In the genomic region with DNA sequence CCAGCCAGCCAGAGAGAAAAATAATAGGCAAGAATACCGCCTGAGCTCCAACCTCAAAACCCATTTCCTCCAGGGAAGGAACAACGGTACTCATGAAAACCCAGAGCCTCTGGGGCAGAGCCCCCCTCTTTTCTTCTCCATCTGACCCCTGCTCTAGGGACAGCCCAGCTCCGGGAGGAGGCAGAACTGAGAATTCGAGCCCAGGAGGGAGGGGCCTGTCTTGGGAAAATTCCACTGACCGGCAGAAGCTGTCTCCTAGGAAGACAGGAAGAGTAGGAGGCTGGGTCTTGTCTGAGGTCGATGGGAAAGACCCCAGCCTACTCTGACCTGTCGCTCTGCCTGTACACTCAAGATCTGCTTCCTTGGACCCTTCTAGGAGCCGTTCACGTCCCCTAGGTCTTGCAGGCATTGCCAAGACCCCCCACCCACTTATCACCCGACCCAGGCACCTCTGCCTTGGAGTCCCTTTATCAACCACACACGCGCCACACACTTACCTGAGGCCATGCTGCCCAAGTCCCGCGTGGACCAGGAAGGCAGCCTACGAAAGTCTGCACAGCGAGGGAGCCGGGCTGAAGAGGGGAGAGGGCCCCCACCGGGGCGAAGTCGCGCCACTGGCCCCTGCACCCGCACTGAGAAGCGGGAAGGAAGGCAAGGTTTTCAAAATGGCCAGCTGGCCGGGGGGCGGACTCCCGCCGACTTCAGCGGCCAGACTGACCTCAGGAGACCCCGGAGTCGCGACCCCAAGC, we compare ENCODE assay signal across 8 mouse cellular contexts. TPM values are rescaled to one million over a fixed set of nuclear protein-coding genes. Genes with fewer than 3 reads are reported as not detected.
DNase-seq lines count a peak whose midpoint lies in the region; ATAC-seq and TF ChIP-seq lines count a peak whose summit lies in the region.

No protein-coding gene starts in this region.

- peak overlapping the region; percentile 98 for H3K4me2 ChIP-seq in embryonic facial prominence, embryonic 11.5 days (ENCODE audit: low read depth, low read length)
- H3K4me2 ChIP-seq in heart, embryonic 11.5 days, result peak overlapping the region; percentile 95
- peak overlapping the region; percentile 98 for H3K4me2 ChIP-seq in liver, embryonic 12.5 days
- H3K4me2 ChIP-seq in myocyte (ENCODE audit: low read depth), result peak overlapping the region; percentile 74

- H3K4me3 ChIP-seq in embryonic facial prominence, embryonic 11.5 days (ENCODE audit: low read depth, low read length), result peak overlapping the region; percentile 70
- H3K4me3 ChIP-seq in heart, embryonic 11.5 days (ENCODE audit: low read depth, low read length), result peak overlapping the region; percentile 80
- H3K4me3 ChIP-seq in liver, embryonic 12.5 days, result peak overlapping the region; percentile 84
- H3K4me3 ChIP-seq in myocyte, result peak overlapping the region; percentile 89

- TF ChIP-seq POLR2A in myocyte (IDR thresholded peaks at IDR 0.05; ENCODE audit: insufficient read length, low read depth), result peak; percentile 61

- no peaks in the 10 kb centered on the region for H3K9me3 ChIP-seq in embryonic facial prominence, embryonic 11.5 days (replicated peaks; ENCODE audit: control insufficient read depth, low read length)
- H3K9me3 ChIP-seq in heart, embryonic 11.5 days (replicated peaks; ENCODE audit: control insufficient read depth, low read length), result no peaks in the 10 kb centered on the region
- H3K9me3 ChIP-seq in liver, embryonic 12.5 days (replicated peaks), result no peaks in the 10 kb centered on the region

- H3K27me3 ChIP-seq in embryonic facial prominence, embryonic 11.5 days (ENCODE audit: control insufficient read depth, insufficient read depth, low read length), result no peaks in the 10 kb centered on the region
- H3K27me3 ChIP-seq in heart, embryonic 11.5 days (ENCODE audit: control insufficient read depth, insufficient read depth, low read length), result no peaks in the 10 kb centered on the region
- H3K27me3 ChIP-seq in liver, embryonic 12.5 days (replicated peaks), result no peaks in the 10 kb centered on the region
- no peaks in the 10 kb centered on the region for H3K27me3 ChIP-seq in myocyte (ENCODE audit: control insufficient read depth, insufficient read depth, insufficient read length)

- peak; percentile 64 for ATAC-seq in embryonic facial prominence, embryonic 11.5 days (replicated peaks; ENCODE audit: insufficient number of reproducible peaks, low FRiP score, low TSS enrichment, low read depth)
- peak; percentile 65 for ATAC-seq in heart, embryonic 11.5 days (replicated peaks; ENCODE audit: insufficient number of reproducible peaks, low FRiP score, low TSS enrichment)
- ATAC-seq in liver, embryonic 12.5 days, result peak; percentile 49

- no peaks in the 10 kb centered on the region for H3K36me3 ChIP-seq in embryonic facial prominence, embryonic 11.5 days (replicated peaks; ENCODE audit: control insufficient read depth, insufficient read depth, low read depth, low read length)
- no peaks in the 10 kb centered on the region for H3K36me3 ChIP-seq in heart, embryonic 11.5 days (ENCODE audit: control insufficient read depth, insufficient read depth, low read length)
- H3K36me3 ChIP-seq in liver, embryonic 12.5 days, result peaks cover 36% of the 10 kb centered on the region
- no peaks in the 10 kb centered on the region for H3K36me3 ChIP-seq in myocyte (ENCODE audit: control insufficient read depth, insufficient read depth)

- WGBS in embryonic facial prominence, embryonic 11.5 days, result 0% methylated on average over 31 of the region's 31 CpGs
- WGBS in heart, embryonic 11.5 days (ENCODE audit: insufficient replicate concordance), result 0% methylated on average over 31 of the region's 31 CpGs
- under 1% methylated on average over 31 of the region's 31 CpGs for WGBS in liver, embryonic 12.5 days (ENCODE audit: insufficient replicate concordance)

- H3K9ac ChIP-seq in embryonic facial prominence, embryonic 11.5 days (replicated peaks; ENCODE audit: low read length), result peak overlapping the region; percentile 72
- peak overlapping the region; percentile 83 for H3K9ac ChIP-seq in heart, embryonic 11.5 days (ENCODE audit: low read depth, low read length)
- H3K9ac ChIP-seq in liver, embryonic 12.5 days, result peak overlapping the region; percentile 92

- H3ac ChIP-seq in myocyte (ENCODE audit: control insufficient read depth, insufficient read length), result peak overlapping the region; percentile 16

- peak; percentile 29 to 30 for DNase-seq in B cell, adult 2 months
- DNase-seq in adrenal gland, adult 2 months, result peak; percentile 95
- peak; percentile 68 for DNase-seq in embryonic facial prominence, embryonic 11.5 days (ENCODE audit: low spot score)
- DNase-seq in kidney, adult 9 months, result peak; percentile 91
- DNase-seq in thymus, postnatal 25 days, result peak; percentile 38

- H3K79me2 ChIP-seq in myocyte (ENCODE audit: control insufficient read depth, insufficient read depth), result peaks cover 35% of the 10 kb centered on the region

- peak overlapping the region; percentile 74 for H3K27ac ChIP-seq in embryonic facial prominence, embryonic 11.5 days (replicated peaks; ENCODE audit: low read depth, low read length)
- H3K27ac ChIP-seq in heart, embryonic 11.5 days (ENCODE audit: low read depth, low read length), result peak overlapping the region; percentile 91
- peak overlapping the region; percentile 95 for H3K27ac ChIP-seq in liver, embryonic 12.5 days

- peaks cover 8% of the 10 kb centered on the region; the same call in 1 of the 2 replicates for H3K4me1 ChIP-seq in embryonic facial prominence, embryonic 11.5 days (ENCODE audit: control insufficient read depth, insufficient read depth, low read length)
- peaks cover 55% of the 10 kb centered on the region for H3K4me1 ChIP-seq in heart, embryonic 11.5 days (ENCODE audit: control insufficient read depth, insufficient read depth, low read length)
- H3K4me1 ChIP-seq in liver, embryonic 12.5 days, result peaks cover 83% of the 10 kb centered on the region

TF ChIP-seq in myocyte, 11 proteins besides CTCF, POLR2A, EP300 and RAD21:
- TF ChIP-seq MYOG (IDR thresholded peaks at IDR 0.05; ENCODE audit: control insufficient read depth in 1 of 3, insufficient read depth in 1 of 3, insufficient read length in 2 of 3, low read depth in 2 of 3), result no peak
- TF ChIP-seq SRF (IDR thresholded peaks at IDR 0.05; ENCODE audit: control insufficient read depth, insufficient read length, low read depth), result peak; percentile 6
- TF ChIP-seq USF1 (IDR thresholded peaks at IDR 0.05; ENCODE audit: low read depth), result no peak
- TF ChIP-seq POLR2AphosphoS2 (IDR thresholded peaks at IDR 0.05; ENCODE audit: insufficient read length, low read depth), result peak; percentile 57
- TF ChIP-seq TCF3 (IDR thresholded peaks at IDR 0.05; ENCODE audit: insufficient read length, low read depth), result no peak

RNA-seq across cellular contexts. Expression of gene Ampd2, which starts 0.6 kb away (rescaled TPM):
- 100 to 1,000 TPM; 121 to 151 TPM for total RNA-seq in adrenal gland, adult 2 months (2021)
- polyA plus RNA-seq in adrenal gland, adult 2 months (2012; rRNA removed), result 721 and 995 TPM in 2 replicates
- 30.3 and 31.3 TPM in 2 replicates for polyA plus RNA-seq in embryonic facial prominence, embryonic 11.5 days (2014; fragmentation: Nextera tagmentation; extraction: Ambion mirVana)
- polyA plus RNA-seq in heart, embryonic 11.5 days (2014; fragmentation: Nextera tagmentation; extraction: Ambion mirVana), result 30.6 and 32.1 TPM in 2 replicates
- polyA plus RNA-seq in liver, embryonic 12.5 days (2016; fragmentation: Nextera tagmentation; extraction: Ambion mirVana), result 77.4 and 80.6 TPM in 2 replicates
- polyA plus RNA-seq in myocyte (2012; fragmentation: generic; extraction: Trizol), result 32.6 TPM

RNA-seq across cellular contexts. Expression of gene Gnat2, which starts 6.7 kb away (rescaled TPM):
- 10 to 100 TPM; 12.3 to 13.1 TPM for total RNA-seq in adrenal gland, adult 2 months (2021)
- polyA plus RNA-seq in adrenal gland, adult 2 months (2012; rRNA removed), result 7.9 and 10.1 TPM in 2 replicates
- polyA plus RNA-seq in embryonic facial prominence, embryonic 11.5 days (2014; fragmentation: Nextera tagmentation; extraction: Ambion mirVana), result 0.63 and 0.93 TPM in 2 replicates
- 1.1 and 1.3 TPM in 2 replicates for polyA plus RNA-seq in heart, embryonic 11.5 days (2014; fragmentation: Nextera tagmentation; extraction: Ambion mirVana)
- polyA plus RNA-seq in liver, embryonic 12.5 days (2016; fragmentation: Nextera tagmentation; extraction: Ambion mirVana), result 2.7 and 3.3 TPM in 2 replicates
- 0.90 TPM for polyA plus RNA-seq in myocyte (2012; fragmentation: generic; extraction: Trizol)

RNA-seq across cellular contexts. Expression of gene Gstm4, which starts 41.2 kb away (rescaled TPM):
- total RNA-seq in adrenal gland, adult 2 months (2021), result 10 to 100 TPM; 16.8 to 19.7 TPM
- 13.4 and 14.8 TPM in 2 replicates for polyA plus RNA-seq in adrenal gland, adult 2 months (2012; rRNA removed)
- 14.6 and 15.9 TPM in 2 replicates for polyA plus RNA-seq in embryonic facial prominence, embryonic 11.5 days (2014; fragmentation: Nextera tagmentation; extraction: Ambion mirVana)
- 14.7 and 17.7 TPM in 2 replicates for polyA plus RNA-seq in heart, embryonic 11.5 days (2014; fragmentation: Nextera tagmentation; extraction: Ambion mirVana)
- polyA plus RNA-seq in liver, embryonic 12.5 days (2016; fragmentation: Nextera tagmentation; extraction: Ambion mirVana), result 16.2 and 16.6 TPM in 2 replicates
- polyA plus RNA-seq in myocyte (2012; fragmentation: generic; extraction: Trizol), result 0.52 TPM

Comparison
In these comparisons a context has a peak if more than half of its experiments do, and no peak if none do; other contexts are left out.
1. Peak in every context shown above with its lines: DNase-seq, ATAC-seq, H3K4me3 ChIP-seq and H3K27ac ChIP-seq.
2. DNase-seq: peak in every context shown above with its lines; median percentile 95 in adrenal gland, adult 2 months; 91 in kidney, adult 9 months; 68 in embryonic facial prominence, embryonic 11.5 days; 38 in thymus, postnatal 25 days; 30 in B cell, adult 2 months.